Mouse (Mus musculus): ENCODE data around the gene Ltbp4. TPM values are rescaled to one million over a fixed set of nuclear protein-coding genes. Genes with fewer than 3 reads are reported as not detected.

Ltbp4 gene
- polyA plus RNA-seq, 1 experiment from 2014 or later, result 55.1 TPM

- Histone ChIP-seq H3K36me3 (ENCODE audit: control insufficient read depth, insufficient read depth, low read length) (peaks cover 22% of the 10 kb centered on the region; the same call in 1 of the 2 replicates), H3K9me3 (ENCODE audit: control insufficient read depth, low read length) (no peaks in the 10 kb centered on the region), H3K27ac (replicated peaks in 1 of 2; ENCODE audit: control insufficient read depth in 1 of 2, insufficient read depth in 1 of 2, low read depth in 2 of 2, low read length in 2 of 2) (no peak overlapping the region), H3K4me1 (ENCODE audit: control insufficient read depth in 2 of 2, insufficient read depth in 2 of 2, low read length in 2 of 2) (peaks cover 8 to 19% of the 10 kb centered on the region in 2 experiments), H3K4me3 (ENCODE audit: control insufficient read depth in 1 of 2, insufficient read depth in 1 of 2, low read depth in 1 of 2, low read length in 2 of 2) (no peak overlapping the region), H3K27me3 (ENCODE audit: control insufficient read depth, insufficient read depth, low read length) (peaks cover 23% of the 10 kb centered on the region), H3K9ac (ENCODE audit: low read length) (no peak overlapping the region), H3K4me2 (ENCODE audit: low read length) (no peak overlapping the region)
- WGBS, result 60% methylated on average over 9 of the region's 9 CpGs
- no peak for ATAC-seq (ENCODE audit: insufficient number of reproducible peaks, insufficient read depth, low FRiP score, low read depth)
Measured at GRCm38 (mm10) chr7:27307551-27307950, 29.9 kb downstream of the Ltbp4 start.

GRCm38 (mm10) chr7:27306161-27307160 is 31.0 kb downstream of the Ltbp4 start:
- ATAC-seq (ENCODE audit: insufficient number of reproducible peaks, insufficient read depth, low FRiP score, low read depth), result no peak
- Histone ChIP-seq H3K4me3 (ENCODE audit: control insufficient read depth in 1 of 2, insufficient read depth in 1 of 2, low read depth in 1 of 2, low read length in 2 of 2) (no peak overlapping the region), H3K4me2 (ENCODE audit: low read length) (no peak overlapping the region), H3K9ac (ENCODE audit: low read length) (no peak overlapping the region), H3K27ac (replicated peaks in 1 of 2; ENCODE audit: control insufficient read depth in 1 of 2, insufficient read depth in 1 of 2, low read depth in 2 of 2, low read length in 2 of 2) (no peak overlapping the region), H3K9me3 (ENCODE audit: control insufficient read depth, low read length) (no peaks in the 10 kb centered on the region), H3K27me3 (ENCODE audit: control insufficient read depth, insufficient read depth, low read length) (peaks cover 26% of the 10 kb centered on the region), H3K4me1 (ENCODE audit: control insufficient read depth in 2 of 2, insufficient read depth in 2 of 2, low read length in 2 of 2) (peaks cover 8 to 19% of the 10 kb centered on the region in 2 experiments), H3K36me3 (ENCODE audit: control insufficient read depth, insufficient read depth, low read length) (peaks cover 22% of the 10 kb centered on the region; the same call in 1 of the 2 replicates)
- 72% methylated on average over 24 of the region's 24 CpGs for WGBS

- H3K4me3 ChIP-seq (ENCODE audit: control insufficient read depth in 1 of 2, insufficient read depth in 1 of 2, low read depth in 1 of 2, low read length in 2 of 2), result no peak overlapping the region
- H3K27ac ChIP-seq (replicated peaks in 1 of 2; ENCODE audit: control insufficient read depth in 1 of 2, insufficient read depth in 1 of 2, low read depth in 2 of 2, low read length in 2 of 2), result no peak overlapping the region
- H3K36me3 ChIP-seq (ENCODE audit: control insufficient read depth, insufficient read depth, low read length), result peaks cover 22% of the 10 kb centered on the region; the same call in 1 of the 2 replicates
- H3K4me1 ChIP-seq (ENCODE audit: control insufficient read depth in 2 of 2, insufficient read depth in 2 of 2, low read length in 2 of 2), result peaks cover 5 to 9% of the 10 kb centered on the region in 2 experiments; a peak in 3 of 4 replicates
- no peaks in the 10 kb centered on the region for H3K9me3 ChIP-seq (ENCODE audit: control insufficient read depth, low read length)
- no peak for ATAC-seq (ENCODE audit: insufficient number of reproducible peaks, insufficient read depth, low FRiP score, low read depth)
- no peak overlapping the region for H3K4me2 ChIP-seq (ENCODE audit: low read length)
- 78% methylated on average over 17 of the region's 17 CpGs for WGBS
- no peak overlapping the region for H3K9ac ChIP-seq (ENCODE audit: low read length)
- peaks cover 26% of the 10 kb centered on the region for H3K27me3 ChIP-seq (ENCODE audit: control insufficient read depth, insufficient read depth, low read length)
Measured at GRCm38 (mm10) chr7:27305091-27305730, 32.3 kb downstream of the Ltbp4 start.

GRCm38 (mm10) chr7:27302172-27302571 is 35.3 kb downstream of the Ltbp4 start:
- 0 out of 2 replicates have a peak, but pooled peaks have one; percentile 14 for ATAC-seq (ENCODE audit: insufficient number of reproducible peaks, insufficient read depth, low FRiP score, low read depth)
- Histone ChIP-seq H3K4me1 (ENCODE audit: control insufficient read depth in 2 of 2, insufficient read depth in 2 of 2, low read length in 2 of 2) (no peaks in the 10 kb centered on the region), H3K9ac (ENCODE audit: low read length) (no peak overlapping the region), H3K9me3 (ENCODE audit: control insufficient read depth, low read length) (0 out of 2 replicates have a peak, but pooled peaks cover 3% of the 10 kb centered on the region), H3K36me3 (ENCODE audit: control insufficient read depth, insufficient read depth, low read length) (peaks cover 17% of the 10 kb centered on the region; the same call in 1 of the 2 replicates), H3K27me3 (ENCODE audit: control insufficient read depth, insufficient read depth, low read length) (peaks cover 17% of the 10 kb centered on the region), H3K4me3 (ENCODE audit: control insufficient read depth in 1 of 2, insufficient read depth in 1 of 2, low read depth in 1 of 2, low read length in 2 of 2) (no peak overlapping the region), H3K27ac (replicated peaks in 1 of 2; ENCODE audit: control insufficient read depth in 1 of 2, insufficient read depth in 1 of 2, low read depth in 2 of 2, low read length in 2 of 2) (no peak overlapping the region), H3K4me2 (ENCODE audit: low read length) (no peak overlapping the region)
- 11% methylated on average over 11 of the region's 11 CpGs for WGBS

GRCm38 (mm10) chr7:27300801-27301200 is 36.7 kb downstream of the Ltbp4 start:
- Histone ChIP-seq H3K36me3 (ENCODE audit: control insufficient read depth, insufficient read depth, low read length) (peaks cover 5% of the 10 kb centered on the region; the same call in 1 of the 2 replicates), H3K4me1 (ENCODE audit: control insufficient read depth in 2 of 2, insufficient read depth in 2 of 2, low read length in 2 of 2) (no peaks in the 10 kb centered on the region), H3K4me2 (ENCODE audit: low read length) (no peak overlapping the region), H3K4me3 (ENCODE audit: control insufficient read depth in 1 of 2, insufficient read depth in 1 of 2, low read depth in 1 of 2, low read length in 2 of 2) (no peak overlapping the region), H3K27me3 (ENCODE audit: control insufficient read depth, insufficient read depth, low read length) (peaks cover 9% of the 10 kb centered on the region), H3K9me3 (ENCODE audit: control insufficient read depth, low read length) (0 out of 2 replicates have a peak, but pooled peaks cover 3% of the 10 kb centered on the region), H3K27ac (replicated peaks in 1 of 2; ENCODE audit: control insufficient read depth in 1 of 2, insufficient read depth in 1 of 2, low read depth in 2 of 2, low read length in 2 of 2) (no peak overlapping the region), H3K9ac (ENCODE audit: low read length) (no peak overlapping the region)
- WGBS, result 77% methylated on average over 5 of the region's 5 CpGs
- ATAC-seq (ENCODE audit: insufficient number of reproducible peaks, insufficient read depth, low FRiP score, low read depth), result no peak

GRCm38 (mm10) chr7:27300351-27300750 is 37.1 kb downstream of the Ltbp4 start:
- H3K27ac ChIP-seq (replicated peaks in 1 of 2; ENCODE audit: control insufficient read depth in 1 of 2, insufficient read depth in 1 of 2, low read depth in 2 of 2, low read length in 2 of 2), result no peak overlapping the region
- no peak for ATAC-seq (ENCODE audit: insufficient number of reproducible peaks, insufficient read depth, low FRiP score, low read depth)
- H3K4me2 ChIP-seq (ENCODE audit: low read length), result no peak overlapping the region
- no peak overlapping the region for H3K4me3 ChIP-seq (ENCODE audit: control insufficient read depth in 1 of 2, insufficient read depth in 1 of 2, low read depth in 1 of 2, low read length in 2 of 2)
- H3K9ac ChIP-seq (ENCODE audit: low read length), result no peak overlapping the region
- peaks cover 7% of the 10 kb centered on the region; the same call in 1 of the 2 replicates for H3K27me3 ChIP-seq (ENCODE audit: control insufficient read depth, insufficient read depth, low read length)
- H3K4me1 ChIP-seq (ENCODE audit: control insufficient read depth in 2 of 2, insufficient read depth in 2 of 2, low read length in 2 of 2), result no peaks in the 10 kb centered on the region
- 0 out of 2 replicates have a peak, but pooled peaks cover 3% of the 10 kb centered on the region for H3K9me3 ChIP-seq (ENCODE audit: control insufficient read depth, low read length)
- 52% methylated on average over 4 of the region's 4 CpGs for WGBS
- 0 out of 2 replicates have a peak, but pooled peaks cover 4% of the 10 kb centered on the region for H3K36me3 ChIP-seq (ENCODE audit: control insufficient read depth, insufficient read depth, low read length)

- ATAC-seq (ENCODE audit: insufficient number of reproducible peaks, insufficient read depth, low FRiP score, low read depth), result no peak
- peaks cover 3% of the 10 kb centered on the region; the same call in 1 of the 2 replicates for H3K27me3 ChIP-seq (ENCODE audit: control insufficient read depth, insufficient read depth, low read length)
- no peak overlapping the region for H3K27ac ChIP-seq (replicated peaks in 1 of 2; ENCODE audit: control insufficient read depth in 1 of 2, insufficient read depth in 1 of 2, low read depth in 2 of 2, low read length in 2 of 2)
Measured at GRCm38 (mm10) chr7:27298816-27299215, 38.7 kb downstream of the Ltbp4 start.

More at GRCm38 (mm10) chr7:27298816-27299215, 38.7 kb downstream of the Ltbp4 start:
- Histone ChIP-seq H3K4me1 (ENCODE audit: control insufficient read depth in 2 of 2, insufficient read depth in 2 of 2, low read length in 2 of 2) (no peaks in the 10 kb centered on the region), H3K36me3 (ENCODE audit: control insufficient read depth, insufficient read depth, low read length) (no peaks in the 10 kb centered on the region), H3K9ac (ENCODE audit: low read length) (no peak overlapping the region), H3K4me3 (ENCODE audit: control insufficient read depth in 1 of 2, insufficient read depth in 1 of 2, low read depth in 1 of 2, low read length in 2 of 2) (no peak overlapping the region), H3K4me2 (ENCODE audit: low read length) (no peak overlapping the region), H3K9me3 (ENCODE audit: control insufficient read depth, low read length) (0 out of 2 replicates have a peak, but pooled peaks cover 3% of the 10 kb centered on the region)
- 72% methylated on average over 6 of the region's 6 CpGs for WGBS

Measured in heart, embryonic 14.5 days (tissue).